Mouse (Mus musculus) forebrain, embryonic 13.5 days (tissue): ENCODE measurements around the gene Hibadh. TPM values are rescaled to one million over a fixed set of nuclear protein-coding genes. Genes with fewer than 3 reads are reported as not detected.

Source experiments
- ATAC-seq: fragments of 200-750 bp; cut with Nextera tagmentation; 2 replicates; pipeline ENCODE4 v1.8.0; 2017
- H3K27ac ChIP-seq: fragments of 300-500 bp; sonication (generic); 2 replicates; pipeline ENCODE4 v1.5.1; 2015; ENCODE audit warnings: inconsistent platforms, mild to moderate bottlenecking, moderate library complexity
- H3K27me3 ChIP-seq: fragments of 300-500 bp; sonication (generic); 2 replicates; pipeline ENCODE4 v1.6.1; 2015; ENCODE audit warnings: mild to moderate bottlenecking, inconsistent platforms
- H3K36me3 ChIP-seq: fragments of 300-500 bp; sonication (generic); 2 replicates; pipeline ENCODE4 v1.6.1; 2015; ENCODE audit warnings: mild to moderate bottlenecking, inconsistent platforms; ENCODE audit not compliant: poor library complexity, severe bottlenecking
- H3K4me1 ChIP-seq: fragments of 300-500 bp; sonication (generic); 2 replicates; pipeline ENCODE4 v1.6.1; 2015; ENCODE audit warnings: inconsistent platforms
- H3K4me2 ChIP-seq: fragments of 300-500 bp; sonication (generic); 2 replicates; pipeline ENCODE4 v1.6.1; 2015; ENCODE audit warnings: inconsistent platforms, mild to moderate bottlenecking, moderate library complexity
- H3K4me3 ChIP-seq: fragments of 300-500 bp; sonication (generic); 2 replicates; pipeline ENCODE4 v1.5.1; 2015; ENCODE audit warnings: mild to moderate bottlenecking, inconsistent platforms
- H3K9ac ChIP-seq: fragments of 300-500 bp; sonication (generic); 2 replicates; pipeline ENCODE4 v1.6.1; 2015; ENCODE audit warnings: mild to moderate bottlenecking, inconsistent platforms
- H3K9me3 ChIP-seq: fragments of 300-500 bp; sonication (generic); replicated peaks from 2 replicates; pipeline ENCODE4 v1.6.1; 2016; ENCODE audit warnings: inconsistent platforms
- WGBS: fragments of 180-500 bp; shearing (Covaris S2); methylation state at CpG from one replicate; pipeline ENCODE4 v1.1.7; 2015; 5-methylcytosine and 5-hydroxymethylcytosine counted together
- polyA plus RNA-seq: library from polyadenylated mRNA; unstranded; fragments of >200 nt; fragmentation: Nextera tagmentation; extraction: Ambion mirVana; gene quantifications from 2 replicates; pipeline ENCODE4 v1.2.1, GENCODE M21; 2015

The Hibadh gene
- polyA plus RNA-seq, 1 experiment from 2014 or later, result 52.4 TPM

DNA sequence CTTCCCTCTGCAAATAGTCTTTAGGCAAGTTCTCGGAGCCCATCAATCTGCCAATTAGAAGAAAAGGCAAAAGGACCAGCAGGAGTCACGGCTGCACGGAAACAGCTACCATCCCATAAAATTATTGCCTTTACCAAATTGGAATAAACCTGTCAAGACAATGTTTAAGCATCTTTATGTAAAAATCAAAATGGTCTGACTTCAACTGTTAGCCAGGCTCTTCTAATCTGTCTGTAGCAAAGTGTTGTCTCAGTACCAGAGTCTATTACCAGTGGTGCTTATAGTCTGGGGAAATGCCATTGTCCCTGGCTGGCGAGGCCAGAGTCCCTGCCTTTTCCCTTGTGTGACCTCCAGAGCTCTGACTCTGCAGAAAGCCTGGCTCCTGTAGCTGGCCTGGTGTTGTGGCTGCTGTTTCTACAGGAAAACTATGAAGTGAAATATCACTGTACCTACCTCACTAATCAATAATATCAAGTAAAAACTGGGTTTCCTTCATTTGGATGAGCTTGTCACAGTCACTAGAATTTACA, 126.2 kb downstream of the Hibadh start:
- no peaks in the 10 kb centered on the region for H3K36me3 ChIP-seq
- no peak overlapping the region for H3K4me3 ChIP-seq
- H3K9ac ChIP-seq, result no peak overlapping the region
- no peaks in the 10 kb centered on the region for H3K4me1 ChIP-seq
- no peak for ATAC-seq
- WGBS, result 14% methylated on average over 4 of the region's 4 CpGs
- H3K27me3 ChIP-seq, result no peaks in the 10 kb centered on the region
- H3K9me3 ChIP-seq, result no peaks in the 10 kb centered on the region
- no peak overlapping the region for H3K4me2 ChIP-seq
- H3K27ac ChIP-seq, result no peak overlapping the region

DNA sequence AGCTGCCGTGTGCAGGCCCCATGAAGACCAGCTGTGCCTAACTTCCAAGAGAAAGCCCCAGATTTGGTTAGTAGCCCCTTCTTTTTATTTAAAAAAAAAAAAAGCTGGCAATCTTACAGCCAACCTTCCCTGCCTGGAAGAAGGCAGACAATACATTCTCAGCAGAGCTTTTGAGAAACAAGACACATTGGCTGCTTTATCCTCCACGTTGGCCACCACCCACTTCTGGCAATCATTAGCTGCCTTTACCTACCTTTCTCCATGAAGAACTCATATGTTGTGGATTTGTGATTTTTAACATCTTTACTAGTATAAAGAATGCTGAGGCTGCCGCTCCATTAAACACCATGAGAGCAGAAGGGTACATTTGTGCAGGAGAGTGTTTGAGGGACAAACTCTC, 131.4 kb downstream of the Hibadh start:
- Histone ChIP-seq H3K4me3 (no peak overlapping the region), H3K36me3 (no peaks in the 10 kb centered on the region), H3K9ac (no peak overlapping the region), H3K4me2 (no peak overlapping the region), H3K4me1 (peaks cover 13% of the 10 kb centered on the region; the same call in 1 of the 2 replicates), H3K27me3 (no peaks in the 10 kb centered on the region), H3K9me3 (no peaks in the 10 kb centered on the region), H3K27ac (no peak overlapping the region)
- WGBS, result 76% methylated on average over 3 of the region's 3 CpGs
- no peak for ATAC-seq

DNA sequence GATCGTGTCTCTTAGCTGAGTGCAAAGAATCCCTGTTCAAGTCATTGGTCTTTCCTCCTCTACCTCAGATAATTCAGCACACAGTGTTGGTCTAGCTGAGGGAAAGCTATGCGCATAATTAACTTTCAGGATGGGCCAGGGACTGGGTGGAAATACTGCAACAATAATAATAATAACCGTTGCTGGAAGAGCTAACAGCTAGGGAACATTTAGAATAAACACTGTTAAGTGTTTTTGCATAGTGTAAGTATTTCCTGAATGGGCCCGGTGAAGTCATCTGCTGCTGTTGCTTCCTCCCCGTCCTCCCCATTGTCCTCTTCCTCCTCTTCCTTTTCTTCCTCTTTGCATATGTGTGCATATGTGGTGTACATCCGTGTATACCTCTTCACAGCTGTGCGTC, 132.2 kb downstream of the Hibadh start:
- no peaks in the 10 kb centered on the region for H3K27me3 ChIP-seq
- WGBS, result 87% methylated on average over 7 of the region's 7 CpGs
- ATAC-seq, result no peak

DNA sequence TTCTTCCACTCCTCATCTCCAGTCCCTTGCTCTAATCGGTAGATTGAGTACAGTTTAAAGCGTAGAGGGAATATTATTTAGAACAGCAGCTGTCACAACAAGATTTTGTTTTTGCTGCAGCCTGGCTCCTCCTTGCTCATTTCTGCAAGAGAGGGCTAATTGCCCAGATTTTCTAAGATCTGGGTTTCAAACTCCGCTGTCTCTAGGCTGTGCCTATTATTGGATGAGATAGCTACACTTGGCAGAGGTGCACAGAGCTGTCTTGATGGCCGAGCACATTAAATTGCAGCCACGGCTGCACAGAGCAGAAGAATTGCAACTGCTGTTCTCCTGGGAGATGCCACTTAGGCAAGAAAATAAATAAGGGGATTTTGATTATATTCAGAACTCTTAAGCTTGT, 133.0 kb downstream of the Hibadh start:
- WGBS, result 56% methylated on average over 5 of the region's 5 CpGs
- no peak for ATAC-seq
- Histone ChIP-seq H3K9me3 (no peaks in the 10 kb centered on the region), H3K36me3 (no peaks in the 10 kb centered on the region), H3K4me2 (no peak overlapping the region), H3K4me3 (no peak overlapping the region), H3K27me3 (no peaks in the 10 kb centered on the region), H3K4me1 (peaks cover 13% of the 10 kb centered on the region; the same call in 1 of the 2 replicates), H3K27ac (no peak overlapping the region), H3K9ac (no peak overlapping the region)

More for the DNA sequence above, 132.2 kb downstream of the Hibadh start:
- no peak overlapping the region for H3K27ac ChIP-seq
- no peak overlapping the region for H3K4me2 ChIP-seq
- H3K9ac ChIP-seq, result no peak overlapping the region
- no peak overlapping the region for H3K4me3 ChIP-seq
- H3K36me3 ChIP-seq, result no peaks in the 10 kb centered on the region
- peaks cover 13% of the 10 kb centered on the region; the same call in 1 of the 2 replicates for H3K4me1 ChIP-seq
- H3K9me3 ChIP-seq, result no peaks in the 10 kb centered on the region

DNA sequence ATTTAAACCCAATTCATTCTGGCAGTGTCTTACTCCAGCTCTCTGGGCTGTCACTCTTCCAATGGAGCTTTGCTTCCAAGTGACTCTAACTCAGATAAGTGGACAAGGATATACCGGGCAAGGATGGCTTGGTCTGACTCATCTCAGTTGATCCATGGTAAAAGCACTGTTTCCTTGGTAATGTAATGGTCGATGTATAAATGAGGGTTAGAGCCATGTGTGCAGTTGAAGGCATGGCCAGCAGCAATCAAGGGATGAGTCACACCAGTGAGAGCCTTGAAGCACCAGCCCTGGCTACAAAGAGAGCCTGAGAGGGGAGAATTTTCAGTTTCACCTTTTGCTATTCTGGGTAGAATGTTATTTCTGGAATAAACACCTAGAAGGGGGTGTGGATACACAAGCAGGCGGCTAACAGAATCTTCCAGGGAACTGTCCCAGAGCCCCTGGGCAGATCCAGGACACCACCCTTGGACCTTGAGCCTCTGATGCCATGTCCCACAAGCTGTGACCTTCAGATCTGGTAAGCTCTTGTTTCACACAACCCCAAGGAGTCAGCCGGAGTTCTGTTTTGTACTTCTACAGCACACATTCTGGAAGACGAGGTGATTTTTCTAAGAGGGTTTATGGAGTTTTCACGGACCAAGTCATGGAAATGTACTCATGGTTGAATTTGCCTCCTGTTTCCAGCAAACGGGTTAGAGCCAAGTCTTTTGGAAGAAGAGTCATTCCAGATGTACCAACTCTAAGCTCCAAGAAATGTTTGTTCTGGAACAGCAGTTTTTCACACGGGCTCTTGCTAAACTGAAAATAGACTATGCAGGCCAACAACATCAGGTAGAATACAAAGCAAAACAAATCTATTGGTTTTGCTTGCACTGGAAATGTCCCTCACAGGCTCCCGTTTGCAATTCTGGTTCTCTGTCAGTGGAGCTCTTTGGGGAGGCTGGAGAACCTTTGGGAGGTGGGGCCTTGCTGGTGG, 134.1 kb downstream of the Hibadh start:
- Histone ChIP-seq H3K4me1 (peaks cover 13% of the 10 kb centered on the region; the same call in 1 of the 2 replicates), H3K9me3 (no peaks in the 10 kb centered on the region), H3K4me2 (no peak overlapping the region), H3K9ac (no peak overlapping the region), H3K27me3 (no peaks in the 10 kb centered on the region), H3K36me3 (no peaks in the 10 kb centered on the region), H3K4me3 (no peak overlapping the region), H3K27ac (no peak overlapping the region)
- WGBS, result 90% methylated on average over 9 of the region's 9 CpGs
- no peak for ATAC-seq

DNA sequence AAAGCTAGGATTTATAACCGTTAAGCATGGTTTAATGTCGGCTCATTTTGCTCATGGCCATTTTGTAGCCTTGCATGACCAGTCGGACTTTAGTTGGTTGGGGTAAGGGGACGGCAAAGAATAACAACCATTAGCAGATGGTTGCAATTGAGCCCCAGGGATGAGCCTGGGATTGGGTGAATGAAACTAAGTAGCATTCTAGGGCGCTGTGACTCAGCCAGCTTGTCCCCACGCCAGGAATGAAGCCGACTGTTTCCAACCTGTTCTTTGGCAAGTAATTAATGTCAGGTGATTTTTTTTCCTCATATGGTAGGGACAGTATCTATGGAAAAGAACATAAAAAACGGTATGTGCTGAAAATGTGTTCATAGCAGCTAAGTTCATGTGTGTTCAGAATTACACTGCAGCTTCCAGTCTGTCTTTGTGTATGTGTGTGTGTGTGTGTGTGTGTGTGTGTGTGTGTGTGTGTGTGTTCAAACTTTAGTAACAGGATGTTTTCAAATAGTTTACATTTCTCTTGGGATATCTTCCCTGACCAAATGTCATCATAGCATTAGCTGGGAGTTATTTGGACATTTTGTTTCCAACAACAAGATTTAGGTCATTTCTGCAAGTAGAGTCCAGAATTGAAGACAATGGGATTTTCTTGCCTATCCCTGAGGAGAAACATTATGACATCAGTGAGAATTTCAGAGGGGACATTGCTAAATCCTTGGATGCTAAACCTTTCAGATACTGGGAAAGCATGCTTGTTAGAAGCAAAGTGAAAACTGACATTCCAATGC, 135.3 kb downstream of the Hibadh start:
- Histone ChIP-seq H3K36me3 (no peaks in the 10 kb centered on the region), H3K4me3 (no peak overlapping the region), H3K27me3 (no peaks in the 10 kb centered on the region), H3K9me3 (no peaks in the 10 kb centered on the region), H3K27ac (no peak overlapping the region), H3K4me1 (peaks cover 13% of the 10 kb centered on the region; the same call in 1 of the 2 replicates), H3K4me2 (no peak overlapping the region), H3K9ac (no peak overlapping the region)
- WGBS, result 82% methylated on average over 8 of the region's 8 CpGs
- ATAC-seq, result no peak

DNA sequence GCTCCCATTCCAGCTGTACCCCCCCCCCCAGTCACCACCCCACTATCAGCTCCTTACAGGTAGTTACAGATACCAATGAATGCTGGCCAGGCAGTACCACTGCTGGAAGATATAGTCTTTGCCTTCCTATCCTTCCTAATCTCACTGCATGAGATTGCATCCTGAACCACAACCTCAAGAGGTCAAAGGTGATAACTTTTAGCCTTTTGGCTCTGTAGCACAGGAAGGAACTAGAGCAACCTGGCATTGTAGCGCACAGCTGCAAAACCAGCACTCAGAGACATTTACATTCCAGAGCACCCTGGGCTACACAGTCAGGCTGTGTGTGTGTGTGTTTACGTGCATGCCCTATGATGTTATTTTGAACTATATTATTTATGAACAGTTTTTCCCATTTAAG, 137.2 kb downstream of the Hibadh start:
- Histone ChIP-seq H3K27ac (no peak overlapping the region), H3K4me2 (no peak overlapping the region), H3K27me3 (no peaks in the 10 kb centered on the region), H3K9ac (no peak overlapping the region), H3K36me3 (no peaks in the 10 kb centered on the region), H3K4me3 (no peak overlapping the region), H3K9me3 (no peaks in the 10 kb centered on the region), H3K4me1 (peaks cover 10% of the 10 kb centered on the region; the same call in 1 of the 2 replicates)
- 99% methylated on average over 2 of the region's 2 CpGs for WGBS
- no peak for ATAC-seq

DNA sequence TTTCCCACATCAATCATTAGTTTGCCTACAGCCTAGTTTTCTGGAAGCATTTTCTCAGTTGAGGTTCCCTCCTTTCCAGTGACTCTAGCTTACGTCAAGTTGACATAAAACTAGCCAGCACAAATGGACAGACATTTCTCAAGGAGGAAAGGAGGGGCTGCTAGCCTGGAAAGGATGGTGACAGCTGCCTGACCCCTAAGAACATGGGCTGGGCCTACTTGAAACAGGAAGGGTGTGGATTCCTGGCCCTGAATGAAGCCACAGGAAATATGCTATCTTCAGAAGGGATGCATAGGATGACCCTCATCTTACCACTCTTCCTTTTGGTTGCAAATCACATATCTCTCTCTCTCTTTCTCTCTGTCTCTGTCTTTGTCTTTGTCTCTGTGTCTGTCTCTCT, 138.7 kb downstream of the Hibadh start:
- 94% methylated on average over 1 of the region's 1 CpGs for WGBS
- Histone ChIP-seq H3K27ac (no peak overlapping the region), H3K4me2 (no peak overlapping the region), H3K27me3 (no peaks in the 10 kb centered on the region), H3K4me3 (no peak overlapping the region), H3K36me3 (no peaks in the 10 kb centered on the region), H3K9me3 (no peaks in the 10 kb centered on the region), H3K4me1 (no peaks in the 10 kb centered on the region), H3K9ac (no peak overlapping the region)
- ATAC-seq, result no peak

Other genes starting within 250 kb of the Hibadh start
- 160 and 170 TPM in 2 replicates for gene Tax1bp1, start 73.3 kb upstream of the Hibadh start, polyA plus RNA-seq